26 mouse cellular contexts compared by ENCODE assay signal in the genomic region with DNA sequence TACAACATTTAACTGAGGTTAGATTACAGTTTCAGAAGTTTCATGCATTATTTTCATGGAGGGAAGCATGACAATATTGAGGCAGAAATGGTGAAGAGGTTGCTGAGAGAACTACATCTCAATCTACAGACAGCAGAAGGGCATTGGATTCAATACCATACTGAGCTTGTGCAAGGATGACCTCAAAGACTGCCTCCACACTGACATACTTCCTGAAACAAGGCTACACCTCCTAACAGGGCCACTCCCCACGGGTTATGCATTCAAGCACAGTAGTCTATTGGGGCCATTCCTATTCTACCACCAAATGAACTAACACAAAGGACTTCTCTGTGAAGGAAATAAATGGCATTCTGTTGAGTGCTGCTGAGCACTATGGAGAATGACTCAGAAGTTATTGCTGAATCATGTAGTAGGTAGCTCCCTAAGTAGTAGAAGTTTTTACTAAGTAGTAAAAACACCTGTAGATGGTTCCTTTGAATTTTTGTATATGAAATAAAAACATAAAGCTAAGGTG.
DNase-seq lines count a peak whose midpoint lies in the region; ATAC-seq lines count a peak whose summit lies in the region.
"Had no signal": no experiment of that assay in that cellular context is flagged by ENCODE, and none has a peak within 500 bp of the region (broad histone marks: within the 10 kb centered on the region; RNA-seq: fewer than 3 reads in every experiment).

No protein-coding gene starts in this region.

- peak; percentile 75 for ATAC-seq in megakaryocyte, adult 5-6 weeks (ENCODE audit: poor library complexity, severe bottlenecking)
- ATAC-seq in forebrain, embryonic 11.5 days (replicated peaks; ENCODE audit: low FRiP score), result no peak
- ATAC-seq: forebrain, embryonic 13.5 days; forebrain, embryonic 16.5 days; intestine, postnatal 0 days had no signal

- H3K4me1 ChIP-seq in forebrain, embryonic 11.5 days (replicated peaks; ENCODE audit: control insufficient read depth, insufficient read depth, low read length), result no peaks in the 10 kb centered on the region
- H3K4me1 ChIP-seq: embryonic facial prominence, embryonic 10.5 days; embryonic facial prominence, embryonic 13.5 days; forebrain, embryonic 13.5 days; hindbrain, embryonic 12.5 days; hindbrain, embryonic 15.5 days had no signal

- no peaks in the 10 kb centered on the region for H3K27me3 ChIP-seq in forebrain, embryonic 11.5 days (ENCODE audit: control insufficient read depth, insufficient read depth, low read length)
- H3K27me3 ChIP-seq: CH12.LX; embryonic facial prominence, embryonic 13.5 days; forebrain, embryonic 13.5 days; hindbrain, embryonic 12.5 days; hindbrain, embryonic 15.5 days had no signal

- H3K27ac ChIP-seq in forebrain, embryonic 11.5 days (ENCODE audit: low read depth, low read length), result no peak overlapping the region
- H3K27ac ChIP-seq: embryonic facial prominence, embryonic 10.5 days; embryonic facial prominence, embryonic 13.5 days; forebrain, embryonic 13.5 days; hindbrain, embryonic 12.5 days; hindbrain, embryonic 15.5 days had no signal

- no peaks in the 10 kb centered on the region for H3K36me3 ChIP-seq in forebrain, embryonic 11.5 days (ENCODE audit: control insufficient read depth, insufficient read depth, low read length)
- H3K36me3 ChIP-seq: embryonic facial prominence, embryonic 10.5 days; embryonic facial prominence, embryonic 13.5 days; G1E; hindbrain, embryonic 12.5 days; hindbrain, embryonic 15.5 days had no signal

- H3K4me3 ChIP-seq in forebrain, embryonic 11.5 days (ENCODE audit: low read depth, low read length), result no peak overlapping the region
- H3K4me3 ChIP-seq: embryonic facial prominence, embryonic 10.5 days; embryonic facial prominence, embryonic 13.5 days; erythroblast, embryonic 14.5 days; forebrain, embryonic 13.5 days; hindbrain, embryonic 12.5 days; hindbrain, embryonic 15.5 days had no signal

- no peaks in the 10 kb centered on the region for H3K9me3 ChIP-seq in forebrain, embryonic 11.5 days (ENCODE audit: control insufficient read depth, low read length)
- H3K9me3 ChIP-seq: embryonic facial prominence, embryonic 10.5 days; embryonic facial prominence, embryonic 13.5 days; forebrain, embryonic 13.5 days; G1E; hindbrain, embryonic 12.5 days; hindbrain, embryonic 15.5 days had no signal

- DNase-seq in 416B (ENCODE audit: low read depth) (peak; percentile 59), ZHBTc4 (ENCODE audit: low read depth, low spot score) (peak; percentile 2)
- no peak for DNase-seq in ovary, postnatal 14 days (ENCODE audit: low spot score)
- DNase-seq in forebrain, embryonic 11.5 days (ENCODE audit: low spot score), result no peak
- no peak for DNase-seq in adrenal gland, adult 2 months
- DNase-seq: adrenal gland, postnatal 14 days; B cell, adult 2 months; cerebellum, adult 11 months; cerebellum, adult 2 months; cerebellum, adult 9-11 months; cerebellum, postnatal 36 days; gastrocnemius, postnatal 10 days; gastrocnemius, postnatal 36 days; heart, adult 11 months had no signal

- WGBS in forebrain, embryonic 11.5 days, result 65% methylated on average over 1 of the region's 1 CpGs

- H3K4me2 ChIP-seq in forebrain, embryonic 11.5 days (ENCODE audit: low read depth, low read length, severe bottlenecking), result no peak overlapping the region
- H3K4me2 ChIP-seq: embryonic facial prominence, embryonic 13.5 days; forebrain, embryonic 13.5 days; heart, embryonic 11.5 days; hindbrain, embryonic 12.5 days; hindbrain, embryonic 15.5 days had no signal

- no peak overlapping the region for H3K9ac ChIP-seq in forebrain, embryonic 11.5 days (ENCODE audit: low read length)
- H3K9ac ChIP-seq: embryonic facial prominence, embryonic 13.5 days; forebrain, embryonic 13.5 days; hindbrain, embryonic 12.5 days; hindbrain, embryonic 15.5 days had no signal

Comparison
In these comparisons a context has a peak if more than half of its experiments do, and no peak if none do; other contexts are left out.
1. DNase-seq: peak in 416B (single experiment) and ZHBTc4 (single experiment); none in ovary, postnatal 14 days (single experiment), forebrain, embryonic 11.5 days (single experiment) and adrenal gland, adult 2 months (single experiment).